Mouse (Mus musculus): ENCODE measurements around the gene Stag1.

DNA sequence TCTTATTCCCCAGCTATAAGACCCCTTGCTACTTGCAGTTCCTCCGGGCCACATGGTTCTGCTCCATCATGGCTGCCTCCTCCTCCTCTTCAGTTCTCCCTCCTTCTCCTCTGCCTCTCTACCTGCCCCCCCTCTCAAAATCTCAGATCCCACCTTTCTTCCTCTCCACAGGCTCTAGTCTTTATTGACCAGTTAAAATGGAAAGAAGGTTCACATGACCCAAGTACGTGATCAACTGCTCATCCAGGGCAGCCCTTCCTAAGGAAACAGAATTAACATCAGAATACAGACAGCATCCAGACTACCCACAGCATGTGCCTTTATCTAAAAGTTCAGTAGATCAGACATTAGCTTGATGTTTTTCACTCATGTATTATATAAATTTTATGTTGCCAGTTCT is 371.9 kb downstream of the Stag1 start:
- no peak; the same call in 1 of the 2 replicates for TF ChIP-seq CHD2 (IDR thresholded peaks at IDR 0.05; ENCODE audit: low read depth, low read length)
- TF ChIP-seq ZC3H11A (IDR thresholded peaks at IDR 0.05; ENCODE audit: borderline replicate concordance, low read depth, low read length): no peak
- TF ChIP-seq MAFK (IDR thresholded peaks at IDR 0.05; ENCODE audit: insufficient read depth, low read depth, low read length): no peak
- no peak for TF ChIP-seq ZNF384 (IDR thresholded peaks at IDR 0.05; ENCODE audit: low read depth, low read length)
- TF ChIP-seq HCFC1 (IDR thresholded peaks at IDR 0.05; ENCODE audit: borderline replicate concordance, insufficient read depth, low read length): no peak
